Mouse (Mus musculus) adrenal gland, postnatal 0 days (tissue): ENCODE measurements around the gene Itih2. TPM values are rescaled to one million over a fixed set of nuclear protein-coding genes. Genes with fewer than 3 reads are reported as not detected.

ENCODE experiments used
- polyA plus RNA-seq: library from polyadenylated mRNA; unstranded; fragments of >200 nt; fragmentation: Nextera tagmentation; extraction: Ambion mirVana; gene quantifications from 2 replicates; pipeline ENCODE4 v1.2.1, GENCODE M21; 2015

Gene Itih2
- 24.3 and 24.7 TPM in 2 replicates for polyA plus RNA-seq

GRCm38 (mm10) chr2:10131296-10131695, at the start of gene Itih2:
Itih2 (minus strand) TSS chr2:10131396.

GRCm38 (mm10) chr2:10153201-10154075, 22.2 kb upstream of the Itih2 start, which contains the start of gene Itih5:
Itih5 (plus strand) TSS chr2:10153571.

GRCm38 (mm10) chr2:10080310-10081010, 50.7 kb downstream of the Itih2 start, which contains the start of the genes Atp5c1 and Kin:
Atp5c1 (minus strand) TSS chr2:10080510.
Kin (plus strand) TSS chr2:10080593.

GRCm38 (mm10) chr2:10048461-10048860, 82.7 kb downstream of the Itih2 start, which contains the start of gene Taf3:
Taf3 (minus strand) TSS chr2:10048596.

Other genes starting within 250 kb of the Itih2 start
- gene 9230102O04Rik, start 241.9 kb downstream of the Itih2 start, polyA plus RNA-seq: 1.9 TPM in 2 replicates
- 42.3 and 50.0 TPM in 2 replicates for gene Gata3, start 241.4 kb downstream of the Itih2 start, polyA plus RNA-seq
- 6.2 and 7.7 TPM in 2 replicates for gene Taf3, start 82.8 kb downstream of the Itih2 start, polyA plus RNA-seq
- gene Atp5c1, start 50.9 kb downstream of the Itih2 start, polyA plus RNA-seq: 673 and 744 TPM in 2 replicates
- gene Kin, start 50.8 kb downstream of the Itih2 start, polyA plus RNA-seq: 17.9 and 29.0 TPM in 2 replicates
- gene Itih5, start 22.2 kb upstream of the Itih2 start, polyA plus RNA-seq: 14.5 and 19.9 TPM in 2 replicates
- gene Sfmbt2, start 239.1 kb upstream of the Itih2 start, polyA plus RNA-seq: 0.71 and 1.1 TPM in 2 replicates